Mouse (Mus musculus) lung, embryonic 16.5 days (tissue): Measurements from ENCODE around the gene Mras. TPM values are rescaled to one million over a fixed set of nuclear protein-coding genes. Genes with fewer than 3 reads are reported as not detected.

Source experiments
- ATAC-seq: fragments of 200-750 bp; cut with Nextera tagmentation; 2 replicates; pipeline ENCODE4 v1.8.0; 2017; ENCODE audit warnings: low read depth, mild to moderate bottlenecking, moderate library complexity
- H3K27ac ChIP-seq: fragments of 300-500 bp; sonication (generic); 2 replicates; pipeline ENCODE4 v1.5.1; 2014; ENCODE audit warnings: mild to moderate bottlenecking, control low read depth, low read length
- H3K27me3 ChIP-seq: fragments of 300-500 bp; sonication (generic); 2 replicates; pipeline ENCODE4 v1.6.1; 2014; ENCODE audit warnings: low read depth, low read length, mixed read lengths; ENCODE audit not compliant: control insufficient read depth, insufficient read depth
- H3K36me3 ChIP-seq: fragments of 300-500 bp; sonication (generic); 2 replicates; pipeline ENCODE4 v1.6.1; 2014; ENCODE audit warnings: low read length; ENCODE audit not compliant: control insufficient read depth, insufficient read depth
- H3K4me1 ChIP-seq: fragments of 300-500 bp; sonication (generic); replicated peaks from 2 replicates; pipeline ENCODE4 v1.6.1; 2014; ENCODE audit warnings: low read length, mixed read lengths; ENCODE audit not compliant: control insufficient read depth, insufficient read depth
- H3K4me2 ChIP-seq: fragments of 300-500 bp; sonication (generic); 2 replicates; pipeline ENCODE4 v1.6.1; 2014; ENCODE audit warnings: low read depth, low read length, control low read depth
- H3K4me3 ChIP-seq: fragments of 300-500 bp; sonication (generic); 2 replicates; pipeline ENCODE4 v1.5.1; 2014; ENCODE audit warnings: mild to moderate bottlenecking, low read length, control low read depth
- H3K9ac ChIP-seq: fragments of 300-500 bp; sonication (generic); 2 replicates; pipeline ENCODE4 v1.6.1; 2014; ENCODE audit warnings: low read length, control low read depth
- H3K9me3 ChIP-seq: fragments of 300-500 bp; sonication (generic); 2 replicates; pipeline ENCODE4 v1.6.1; 2016; ENCODE audit warnings: low read length; ENCODE audit not compliant: control insufficient read depth
- WGBS: fragments of 180-500 bp; shearing (Covaris S2); extraction: QIAGEN DNeasy Blood & Tissue Kit; methylation state at CpG from one replicate; pipeline ENCODE4 v1.1.7; 2014; 5-methylcytosine and 5-hydroxymethylcytosine counted together
- polyA plus RNA-seq: library from polyadenylated mRNA; unstranded; fragments of >200 nt; fragmentation: Nextera tagmentation; extraction: Ambion mirVana; gene quantifications from 2 replicates; pipeline ENCODE4 v1.2.1, GENCODE M21; 2015

Mras gene
- polyA plus RNA-seq, 1 experiment from 2014 or later = 12.3 TPM

DNA sequence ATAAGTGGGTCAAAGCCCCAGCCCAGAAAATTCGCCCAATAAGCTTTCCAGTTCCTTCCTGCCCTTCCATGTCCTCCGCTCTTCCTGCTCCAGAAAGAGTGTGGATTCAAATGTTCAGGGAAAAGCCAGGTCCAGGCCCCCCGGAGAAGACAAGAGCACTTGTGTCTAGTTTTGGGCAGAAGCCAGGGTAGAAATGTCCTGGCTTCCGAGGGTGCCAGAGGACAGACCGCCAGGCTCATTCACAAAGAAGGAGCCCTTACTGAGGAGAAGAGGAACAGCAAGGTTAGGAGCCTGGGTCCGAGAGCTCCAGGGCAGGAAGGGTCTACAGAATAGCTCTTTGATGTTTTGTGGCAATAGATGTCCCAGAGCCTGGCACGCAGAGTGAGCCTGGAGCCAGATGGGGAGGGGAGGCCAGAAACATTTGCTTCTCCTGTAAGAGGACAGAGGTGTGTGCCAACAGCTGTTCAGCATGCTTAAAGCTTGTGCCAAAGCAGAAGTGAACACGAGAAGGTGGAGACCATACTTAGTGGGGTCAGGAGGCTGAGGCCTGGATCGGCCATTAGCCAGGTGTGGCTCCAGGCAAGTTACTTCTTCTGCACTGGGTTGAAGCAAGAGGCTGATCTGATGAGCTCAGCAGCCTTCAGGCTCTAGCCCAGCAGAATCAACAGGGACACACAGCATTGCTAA lies 35.8 kb downstream of the Mras start:
- no peak overlapping the region for H3K4me2 ChIP-seq
- no peak overlapping the region for H3K27ac ChIP-seq
- 51% methylated on average over 9 of the region's 9 CpGs for WGBS

DNA sequence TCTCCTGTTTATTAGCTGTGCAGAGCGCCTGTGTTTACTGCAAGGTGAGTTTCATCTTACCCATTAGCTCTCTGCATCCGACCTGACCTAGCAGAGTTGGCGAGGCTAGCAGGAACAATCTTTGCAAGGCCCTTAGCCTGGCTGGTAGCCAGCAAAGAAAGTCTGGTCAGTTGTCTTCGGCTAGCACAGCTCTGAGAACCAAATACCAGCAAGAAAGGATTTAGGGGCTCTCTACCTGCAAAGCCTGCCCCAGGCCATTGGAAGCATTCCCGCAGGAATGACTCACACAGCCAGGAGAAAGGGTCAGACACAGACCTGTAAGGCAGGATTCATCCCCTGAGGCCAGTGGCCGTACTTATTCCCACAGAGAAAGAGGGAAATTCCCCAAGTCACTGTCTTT lies 36.4 kb downstream of the Mras start:
- ATAC-seq = no peak
- no peaks in the 10 kb centered on the region for H3K27me3 ChIP-seq

More for the DNA sequence above, 35.8 kb downstream of the Mras start:
- no peak overlapping the region for H3K9ac ChIP-seq
- H3K9me3 ChIP-seq = no peaks in the 10 kb centered on the region
- peaks cover 5% of the 10 kb centered on the region; the same call in 1 of the 2 replicates for H3K4me1 ChIP-seq
- H3K4me3 ChIP-seq = no peak overlapping the region
- no peaks in the 10 kb centered on the region for H3K36me3 ChIP-seq
- ATAC-seq = no peak
- no peaks in the 10 kb centered on the region for H3K27me3 ChIP-seq

DNA sequence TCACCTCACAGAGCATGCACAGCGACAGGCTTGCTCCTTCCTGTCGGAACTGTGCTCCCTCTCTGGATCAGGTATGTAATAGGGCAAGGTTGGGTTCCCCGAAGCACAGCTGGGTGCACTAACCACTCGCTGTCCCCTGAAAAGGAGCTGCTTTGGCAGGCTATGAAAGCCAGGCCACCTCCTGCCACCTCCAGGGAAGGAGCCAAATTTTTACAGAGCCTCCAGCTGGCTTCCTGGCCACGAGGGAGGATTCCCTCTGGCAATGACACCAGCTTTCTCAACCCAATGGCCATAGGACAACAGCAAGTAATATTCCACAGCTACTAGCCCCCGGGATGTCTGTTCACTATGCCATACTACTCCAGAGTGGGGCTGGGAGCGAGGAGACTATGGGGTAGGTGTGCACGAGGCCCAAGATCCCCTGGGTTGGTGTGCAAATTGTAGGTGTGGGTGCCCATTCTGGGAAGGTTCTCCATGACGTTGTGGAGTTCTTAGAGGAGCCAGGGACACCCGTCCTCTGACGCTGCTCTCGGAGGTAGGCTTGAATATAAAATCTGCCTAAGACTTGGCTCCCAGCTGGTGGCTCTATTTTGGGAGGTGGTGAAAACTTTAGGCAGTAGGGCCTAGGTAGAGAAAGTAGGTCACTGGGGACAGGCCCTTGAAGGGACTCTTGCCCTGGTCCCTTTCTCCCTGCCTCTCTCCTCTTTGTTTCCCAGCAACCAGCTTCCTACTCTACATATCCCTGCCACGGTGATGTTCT lies 39.9 kb downstream of the Mras start:
- Histone ChIP-seq H3K4me3 (no peak overlapping the region), H3K4me2 (no peak overlapping the region), H3K9me3 (no peaks in the 10 kb centered on the region), H3K4me1 (peaks cover 5% of the 10 kb centered on the region; the same call in 1 of the 2 replicates), H3K27ac (no peak overlapping the region), H3K27me3 (no peaks in the 10 kb centered on the region), H3K36me3 (no peaks in the 10 kb centered on the region), H3K9ac (no peak overlapping the region)
- no peak for ATAC-seq
- 76% methylated on average over 13 of the region's 13 CpGs for WGBS

More for the DNA sequence above, 36.4 kb downstream of the Mras start:
- H3K9ac ChIP-seq = no peak overlapping the region
- no peak overlapping the region for H3K27ac ChIP-seq
- WGBS = 62% methylated on average over 6 of the region's 6 CpGs
- H3K4me3 ChIP-seq = no peak overlapping the region
- H3K4me1 ChIP-seq = peaks cover 5% of the 10 kb centered on the region; the same call in 1 of the 2 replicates
- H3K36me3 ChIP-seq = no peaks in the 10 kb centered on the region
- no peaks in the 10 kb centered on the region for H3K9me3 ChIP-seq
- no peak overlapping the region for H3K4me2 ChIP-seq

DNA sequence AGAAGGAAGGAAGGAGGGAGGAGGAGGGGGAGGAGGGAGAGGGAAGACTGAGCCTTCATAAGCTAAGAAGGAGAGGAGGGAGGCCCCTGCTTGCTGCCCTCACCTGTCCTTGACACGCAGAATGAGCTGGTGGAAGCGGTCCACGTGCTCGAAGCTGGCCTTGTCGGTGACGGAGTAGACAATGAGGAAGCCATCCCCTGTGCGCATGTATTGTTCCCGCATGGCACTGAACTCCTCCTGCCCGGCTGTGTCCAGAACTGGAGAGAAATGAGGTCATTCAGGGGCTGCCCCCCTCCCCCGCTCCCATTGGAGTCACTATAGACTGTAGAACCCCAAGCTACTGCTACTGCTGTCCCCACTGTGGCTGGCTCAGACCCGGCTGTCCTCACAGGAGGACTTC lies 42.8 kb downstream of the Mras start:
- H3K27ac ChIP-seq = no peak overlapping the region
- no peak overlapping the region for H3K4me2 ChIP-seq
- H3K4me1 ChIP-seq = no peaks in the 10 kb centered on the region
- H3K9ac ChIP-seq = no peak overlapping the region
- 69% methylated on average over 11 of the region's 11 CpGs for WGBS
- H3K9me3 ChIP-seq = no peaks in the 10 kb centered on the region
- no peak overlapping the region for H3K4me3 ChIP-seq
- no peak for ATAC-seq
- no peaks in the 10 kb centered on the region for H3K36me3 ChIP-seq
- no peaks in the 10 kb centered on the region for H3K27me3 ChIP-seq

DNA sequence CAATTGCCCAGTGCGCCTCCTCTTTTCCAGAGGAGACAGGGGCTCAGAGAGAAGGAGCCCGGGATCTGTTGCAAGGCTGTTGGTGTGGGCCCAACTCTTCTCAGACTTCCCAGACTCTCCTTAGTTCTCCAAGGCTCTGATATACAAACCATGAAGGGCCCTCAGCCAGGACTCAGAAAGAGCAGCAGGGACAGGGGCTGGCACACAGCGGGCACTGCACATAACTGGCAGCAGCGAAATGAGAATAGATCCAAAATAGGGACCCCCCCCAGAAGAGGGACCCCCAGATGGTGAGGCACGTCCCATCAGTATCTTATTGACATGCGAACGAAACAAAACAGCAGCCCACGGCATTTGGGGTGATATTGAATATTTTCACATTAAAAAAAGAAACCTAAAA lies 44.0 kb downstream of the Mras start:
- Histone ChIP-seq H3K4me2 (no peak overlapping the region), H3K9me3 (no peaks in the 10 kb centered on the region), H3K36me3 (no peaks in the 10 kb centered on the region), H3K4me3 (no peak overlapping the region), H3K9ac (no peak overlapping the region), H3K27ac (no peak overlapping the region), H3K4me1 (no peaks in the 10 kb centered on the region), H3K27me3 (no peaks in the 10 kb centered on the region)
- ATAC-seq = no peak
- 92% methylated on average over 8 of the region's 8 CpGs for WGBS

DNA sequence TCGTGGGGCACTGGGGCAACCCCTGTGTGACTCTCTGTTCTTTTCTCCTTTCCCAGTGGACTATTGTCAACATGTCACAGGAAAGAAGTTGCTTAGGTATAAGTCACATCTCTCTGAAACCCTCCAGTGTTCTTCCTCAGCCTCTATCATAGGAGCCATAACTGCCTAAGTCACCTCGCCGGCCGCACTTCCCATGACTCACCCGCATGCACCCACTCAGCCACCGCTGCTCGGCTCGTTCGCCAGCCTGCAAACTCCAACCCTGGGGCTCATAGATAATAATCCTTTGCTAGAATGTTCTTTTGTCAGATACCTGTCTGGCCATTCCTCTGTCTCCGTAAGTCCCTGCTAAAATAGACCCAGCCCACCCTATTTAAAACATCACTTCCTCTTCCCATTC lies 45.6 kb downstream of the Mras start:
- H3K9me3 ChIP-seq = no peaks in the 10 kb centered on the region
- WGBS = 89% methylated on average over 10 of the region's 10 CpGs

DNA sequence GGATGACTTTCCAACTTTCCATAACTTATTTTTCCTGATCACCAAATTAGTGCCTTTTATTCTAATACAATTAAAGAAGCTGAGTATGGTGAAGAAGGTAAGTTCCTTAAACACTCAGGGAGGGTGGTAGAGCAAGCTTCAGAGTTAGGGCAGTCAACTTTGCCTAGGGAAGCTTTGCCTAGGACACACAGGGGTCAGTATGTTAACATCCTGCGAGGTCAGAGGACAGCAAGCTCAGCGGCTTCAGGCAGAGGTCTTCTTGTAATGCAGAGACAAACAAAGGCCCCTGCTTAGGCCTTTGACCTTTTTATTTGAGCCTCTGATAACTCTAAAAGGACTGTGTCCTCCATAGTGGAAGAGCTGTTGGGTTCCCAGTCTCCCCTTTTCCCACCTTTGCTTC lies 46.5 kb downstream of the Mras start:
- no peaks in the 10 kb centered on the region for H3K27me3 ChIP-seq
- H3K4me2 ChIP-seq = no peak overlapping the region
- H3K4me1 ChIP-seq = no peaks in the 10 kb centered on the region
- no peaks in the 10 kb centered on the region for H3K36me3 ChIP-seq
- H3K27ac ChIP-seq = no peak overlapping the region
- H3K9me3 ChIP-seq = no peaks in the 10 kb centered on the region
- H3K4me3 ChIP-seq = no peak overlapping the region
- ATAC-seq = no peak
- WGBS = 26% methylated on average over 2 of the region's 2 CpGs
- H3K9ac ChIP-seq = no peak overlapping the region

More for the DNA sequence above, 45.6 kb downstream of the Mras start:
- ATAC-seq = no peak
- Histone ChIP-seq H3K9ac (no peak overlapping the region), H3K4me3 (no peak overlapping the region), H3K27me3 (no peaks in the 10 kb centered on the region), H3K4me2 (no peak overlapping the region), H3K4me1 (no peaks in the 10 kb centered on the region), H3K27ac (no peak overlapping the region), H3K36me3 (no peaks in the 10 kb centered on the region)

DNA sequence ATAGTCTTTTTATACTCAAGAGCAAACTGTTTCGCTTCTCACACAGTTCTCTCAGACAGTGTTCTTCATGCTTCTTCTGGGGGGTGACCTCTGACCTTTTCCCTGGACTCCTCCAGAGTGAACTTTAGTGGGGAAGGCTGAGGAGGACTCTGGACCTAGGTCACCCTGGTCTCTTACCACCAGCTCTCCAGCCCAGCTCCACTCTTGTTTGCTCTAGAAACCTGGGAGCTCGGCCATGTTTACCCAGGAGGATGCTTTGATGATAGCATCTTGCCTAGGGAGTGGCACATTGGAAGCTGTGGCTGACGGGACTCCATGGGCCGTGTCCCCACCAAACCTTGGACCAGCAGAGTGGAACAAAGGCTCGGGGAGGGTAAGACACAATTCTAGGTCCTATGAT lies 47.0 kb downstream of the Mras start:
- Histone ChIP-seq H3K27me3 (no peaks in the 10 kb centered on the region), H3K27ac (no peak overlapping the region), H3K4me1 (no peaks in the 10 kb centered on the region), H3K9ac (no peak overlapping the region), H3K9me3 (no peaks in the 10 kb centered on the region), H3K4me2 (no peak overlapping the region), H3K36me3 (no peaks in the 10 kb centered on the region), H3K4me3 (no peak overlapping the region)
- 52% methylated on average over 5 of the region's 5 CpGs for WGBS
- ATAC-seq = no peak

DNA sequence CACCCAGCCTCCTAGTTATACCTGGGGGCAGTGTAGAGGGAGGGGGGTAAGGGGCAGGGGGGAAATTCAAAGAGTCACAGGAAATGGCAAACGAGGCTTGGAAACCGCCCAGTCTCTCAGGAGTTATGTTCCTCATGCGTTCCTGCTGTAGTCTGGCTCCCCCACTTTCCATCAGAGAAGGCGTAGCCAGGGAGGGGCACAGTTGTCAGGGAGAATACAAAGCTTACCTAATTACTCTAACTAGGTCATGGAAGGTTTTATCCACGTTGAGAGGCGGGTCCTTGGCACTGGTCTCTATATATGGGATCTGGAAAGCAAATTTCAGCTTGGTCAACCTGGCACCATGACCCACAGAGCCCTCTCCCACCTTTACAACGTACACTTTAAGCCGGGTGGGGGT lies 47.7 kb downstream of the Mras start:
- 72% methylated on average over 8 of the region's 8 CpGs for WGBS
- Histone ChIP-seq H3K4me1 (no peaks in the 10 kb centered on the region), H3K4me2 (no peak overlapping the region), H3K9ac (no peak overlapping the region), H3K36me3 (no peaks in the 10 kb centered on the region), H3K27ac (no peak overlapping the region), H3K4me3 (no peak overlapping the region), H3K9me3 (no peaks in the 10 kb centered on the region), H3K27me3 (no peaks in the 10 kb centered on the region)
- no peak for ATAC-seq
